Mouse (Mus musculus): ENCODE measurements around the gene Dysf.

GRCm38 (mm10) chr6:84018906-84019550, 10.6 kb downstream of the Dysf start:
- TF ChIP-seq CTCF (IDR thresholded peaks at IDR 0.05; ENCODE audit: borderline replicate concordance, insufficient read depth, low read depth, low read length) (no peak), POLR2A (IDR thresholded peaks at IDR 0.05; ENCODE audit: borderline replicate concordance, insufficient read depth, low read length) (no peak)
